In the genomic region with DNA sequence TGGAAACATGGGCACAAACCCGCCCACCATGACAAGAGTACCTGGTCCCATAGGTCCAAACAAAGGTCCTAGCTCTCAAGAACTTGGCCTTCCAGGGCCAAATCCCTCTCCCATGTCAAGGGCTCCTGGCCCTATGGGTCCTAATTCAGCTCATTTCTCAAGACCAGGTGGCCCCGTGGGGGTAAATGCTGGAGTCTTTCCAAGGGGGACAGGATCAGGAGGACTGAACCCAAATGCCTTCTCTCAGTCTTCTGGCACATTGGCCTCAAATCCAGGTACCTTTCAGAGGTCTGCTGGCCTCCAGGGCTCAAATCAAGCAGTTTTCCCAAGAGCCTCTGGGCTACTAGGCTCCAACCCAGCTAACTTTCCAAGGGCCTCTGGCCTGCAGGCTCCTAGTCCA, we compare ENCODE assay signal across 5 mouse cellular contexts.
DNase-seq lines count a peak whose midpoint lies in the region.

No protein-coding gene starts in this region.

- peak; percentile 5 to 52 for DNase-seq in adrenal gland, adult (ENCODE audit: inconsistent age in 2 of 2, low spot score in 1 of 2)
- peak; percentile 4 for DNase-seq in adrenal gland, adult 8-10 months
- peak; percentile 76 for DNase-seq in adrenal gland, postnatal 14 days
- DNase-seq in adrenal gland, postnatal 36 days, result peak; percentile 13 to 57
- DNase-seq in kidney, postnatal 10 days, result peak; percentile 11

Comparison
In these comparisons a context has a peak if more than half of its experiments do, and no peak if none do; other contexts are left out.
1. Peak in every context shown above with its lines: DNase-seq.
2. DNase-seq: peak in every context shown above with its lines; median percentile 76 in adrenal gland, postnatal 14 days; 35 in adrenal gland, postnatal 36 days; 28 in adrenal gland, adult; 11 in kidney, postnatal 10 days; 4 in adrenal gland, adult 8-10 months.